Mouse (Mus musculus) mature B cell (primary cell): Measurements from ENCODE around the gene Ptges3.
"Not testable (repeated sequence)": the region's sequence is repeated elsewhere in the genome, so short reads cannot be mapped to it uniquely, and the experiment has no call there.

Experiments used
- in situ Hi-C: fragments of 300-500 bp; cut with MboI; formaldehyde crosslinking; loops from 2 replicates; pipeline ENCODE4 v1.14.3; 2019

Gene Ptges3

DNA sequence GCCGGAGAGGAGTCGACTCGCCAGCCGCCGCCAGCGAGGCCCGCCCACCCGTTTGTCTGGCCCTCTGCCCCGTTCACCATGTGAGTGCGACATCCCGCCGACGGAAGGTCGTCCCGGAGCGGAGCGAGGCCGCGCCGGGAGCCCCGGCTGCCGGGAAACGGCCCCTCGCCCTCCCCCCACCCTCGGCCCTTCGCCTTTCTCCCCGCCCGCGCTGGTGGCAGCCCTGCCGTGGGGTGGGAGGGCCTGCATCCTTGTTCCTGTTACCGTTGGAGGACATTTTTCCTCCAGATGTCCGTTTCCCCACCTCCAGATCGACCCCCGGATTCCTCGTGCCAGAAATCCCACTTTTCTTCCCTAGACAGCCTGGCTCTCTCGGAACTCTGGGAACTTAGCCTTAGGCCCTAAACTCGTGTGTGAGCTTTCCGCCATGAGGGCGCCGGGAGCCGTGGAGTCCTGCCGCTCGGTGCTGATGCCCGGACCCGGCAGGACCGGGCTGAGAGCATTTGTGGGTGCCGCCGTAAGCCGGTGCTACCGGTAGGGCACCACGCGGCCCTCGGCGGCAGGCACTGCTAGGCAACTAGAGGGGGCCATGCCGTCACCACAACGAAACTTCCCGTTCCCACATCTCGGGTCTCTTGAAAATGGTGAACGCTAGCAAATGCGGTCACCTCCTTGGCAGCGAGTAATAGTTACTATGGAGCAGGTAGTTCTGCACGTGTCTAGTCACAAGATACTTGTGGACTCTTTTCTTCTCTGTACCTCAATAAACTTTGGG lies 640 bp downstream of the Ptges3 start:
- in situ Hi-C loops = no loop called here

DNA sequence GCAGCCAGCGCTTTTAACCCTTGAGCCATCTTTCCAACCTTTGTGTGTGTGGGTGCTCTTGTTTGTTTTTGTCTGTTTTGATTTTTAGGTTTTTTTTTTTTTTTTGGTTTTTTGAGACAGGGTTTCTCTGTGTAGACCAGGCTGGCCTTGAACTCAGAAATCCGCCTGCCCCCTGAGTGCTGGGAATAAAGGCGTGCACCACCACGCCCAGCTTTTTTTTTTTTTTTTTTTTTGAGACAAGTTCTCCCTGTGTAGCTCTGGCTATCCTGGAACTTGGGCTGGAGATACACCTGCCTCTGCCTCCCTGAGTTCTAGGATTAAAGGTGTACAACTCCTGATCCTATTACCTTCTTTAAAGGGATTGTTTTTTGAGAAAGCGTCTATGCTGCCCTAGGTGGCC lies 2.4 kb downstream of the Ptges3 start:
- in situ Hi-C loops = no loop called here

DNA sequence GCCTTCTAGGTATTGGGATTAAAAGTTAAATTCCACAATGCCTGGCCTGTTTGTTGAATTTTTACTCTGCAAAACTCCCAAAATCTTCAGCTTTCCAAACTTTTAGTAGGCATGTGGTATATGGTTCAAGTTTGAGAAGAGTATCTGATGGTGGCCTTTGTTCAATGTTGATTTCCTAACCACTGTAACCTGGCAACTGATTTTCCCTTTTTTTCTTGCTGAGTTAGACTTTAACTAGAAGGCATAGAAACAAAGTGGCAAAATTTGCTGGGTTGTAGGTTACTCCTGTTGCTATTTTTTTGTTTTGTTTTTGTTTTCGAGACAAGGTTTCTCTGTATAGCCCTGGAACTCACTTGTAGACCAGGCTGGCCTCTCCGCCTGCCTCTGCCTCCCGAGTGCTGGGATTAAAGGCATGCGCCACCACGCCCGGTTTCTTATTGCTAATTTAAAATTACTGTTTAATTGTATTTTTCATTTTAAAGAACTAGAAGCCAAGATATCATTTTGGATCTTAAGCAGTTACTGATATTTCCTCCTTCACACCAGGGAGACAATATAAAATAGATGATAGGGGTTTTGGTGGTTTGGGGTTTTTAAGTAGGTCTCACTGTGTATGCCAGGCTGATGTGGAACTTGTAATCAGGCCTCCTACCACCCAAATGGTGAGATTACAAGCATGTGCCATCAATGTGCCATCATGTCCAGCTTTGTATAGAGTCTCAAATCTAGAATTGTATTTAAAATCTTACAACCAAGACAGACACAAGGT lies 3.7 kb downstream of the Ptges3 start:
- in situ Hi-C loops = no loop called here

DNA sequence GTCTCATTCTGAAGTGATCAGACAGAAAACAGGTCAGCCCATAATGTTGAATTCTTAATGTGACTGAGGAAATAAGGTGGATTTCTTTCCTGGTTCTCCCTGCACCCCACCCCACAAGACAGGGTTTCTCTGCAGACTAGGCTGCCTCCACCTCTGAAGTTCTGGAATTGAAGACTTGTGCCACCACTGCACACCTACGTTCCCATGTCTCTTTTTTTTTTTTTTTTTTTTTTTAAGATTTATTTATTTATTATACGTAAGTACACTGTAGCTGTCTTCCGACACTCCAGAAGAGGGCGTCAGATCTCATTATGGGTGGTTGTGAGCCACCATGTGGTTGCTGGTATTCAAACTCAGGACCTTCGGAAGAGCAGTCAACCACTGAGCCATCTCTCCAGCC lies 7.3 kb downstream of the Ptges3 start:
- in situ Hi-C loops = no loop called here

DNA sequence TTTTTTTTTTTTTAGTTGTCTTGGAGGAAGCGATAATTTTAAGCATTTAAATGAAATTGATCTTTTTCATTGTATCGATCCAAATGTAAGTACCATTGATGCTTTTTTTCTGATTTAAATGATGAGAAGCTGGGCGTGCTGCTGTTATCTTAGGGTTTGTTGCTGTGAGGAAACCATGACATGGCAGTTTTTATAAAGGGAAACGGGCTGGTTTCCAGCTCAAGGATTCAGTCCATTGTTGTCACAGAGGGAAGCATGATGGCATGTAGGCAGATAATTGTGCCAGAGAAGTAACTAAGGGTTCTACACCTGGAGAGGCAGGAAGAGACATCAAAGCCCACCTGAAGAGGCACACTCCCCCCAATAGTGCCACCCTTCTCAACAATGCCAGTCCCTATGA lies 10.4 kb downstream of the Ptges3 start:
- in situ Hi-C loops = no loop called here

DNA sequence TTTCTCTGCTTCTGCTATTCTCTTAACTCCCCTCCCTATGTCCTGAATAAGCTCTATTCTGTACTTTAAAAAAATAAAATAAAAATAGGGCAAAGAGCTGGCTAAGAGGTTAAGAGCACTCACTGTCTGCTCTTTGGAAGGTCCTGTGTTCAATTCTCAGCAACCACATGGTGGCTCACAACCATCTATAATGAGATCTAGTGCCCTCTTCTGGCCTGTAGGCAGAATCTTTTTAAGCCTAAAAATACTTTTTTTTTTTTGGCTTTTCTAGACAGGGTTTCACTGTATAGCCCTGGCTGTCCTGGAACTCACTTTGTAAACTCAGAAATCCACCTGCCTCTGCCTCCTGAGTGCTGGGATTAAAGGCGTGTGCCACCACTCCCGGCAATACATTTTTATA lies 11.7 kb downstream of the Ptges3 start:
- in situ Hi-C loops = not testable (repeated sequence)

DNA sequence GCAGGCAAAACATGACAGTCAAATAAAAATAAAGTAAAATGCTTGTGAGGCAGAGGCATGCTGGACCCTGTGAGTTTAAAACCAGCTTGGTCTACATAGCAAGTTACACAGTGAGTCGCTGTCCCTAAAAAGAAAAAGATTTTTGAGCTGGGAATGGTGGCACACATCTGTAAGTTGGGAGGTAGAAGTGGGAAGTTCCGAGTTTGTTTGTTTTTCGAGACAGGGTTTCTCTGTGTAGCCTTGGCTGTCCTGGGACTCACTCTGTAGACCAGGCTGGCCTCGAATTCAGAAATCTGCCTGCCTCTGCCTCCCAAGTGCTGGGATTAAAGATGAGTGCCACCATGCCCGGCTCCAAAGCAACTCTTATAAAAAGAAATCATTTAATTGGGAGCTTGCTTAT lies 19.5 kb downstream of the Ptges3 start:
- in situ Hi-C loops = not testable (repeated sequence)

DNA sequence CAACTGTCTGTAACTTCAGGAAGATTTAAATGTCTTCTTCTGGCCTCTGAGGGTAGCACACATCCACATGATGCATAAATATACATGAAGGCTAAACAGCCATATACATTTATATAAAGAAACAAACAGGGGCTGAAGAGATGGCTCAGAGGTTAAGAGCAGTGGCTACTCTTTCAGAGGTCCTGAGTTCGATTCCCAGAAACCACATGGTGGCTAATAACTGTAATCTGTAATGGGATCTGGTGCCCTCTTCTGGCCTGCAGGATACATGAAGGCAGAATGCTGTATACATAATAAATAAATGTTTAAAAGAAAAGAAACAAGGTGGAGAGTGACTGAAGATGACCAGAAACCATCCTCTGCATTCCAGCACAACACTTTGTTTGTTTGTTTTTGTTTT lies 21.7 kb downstream of the Ptges3 start:
- in situ Hi-C loops = no loop called here

DNA sequence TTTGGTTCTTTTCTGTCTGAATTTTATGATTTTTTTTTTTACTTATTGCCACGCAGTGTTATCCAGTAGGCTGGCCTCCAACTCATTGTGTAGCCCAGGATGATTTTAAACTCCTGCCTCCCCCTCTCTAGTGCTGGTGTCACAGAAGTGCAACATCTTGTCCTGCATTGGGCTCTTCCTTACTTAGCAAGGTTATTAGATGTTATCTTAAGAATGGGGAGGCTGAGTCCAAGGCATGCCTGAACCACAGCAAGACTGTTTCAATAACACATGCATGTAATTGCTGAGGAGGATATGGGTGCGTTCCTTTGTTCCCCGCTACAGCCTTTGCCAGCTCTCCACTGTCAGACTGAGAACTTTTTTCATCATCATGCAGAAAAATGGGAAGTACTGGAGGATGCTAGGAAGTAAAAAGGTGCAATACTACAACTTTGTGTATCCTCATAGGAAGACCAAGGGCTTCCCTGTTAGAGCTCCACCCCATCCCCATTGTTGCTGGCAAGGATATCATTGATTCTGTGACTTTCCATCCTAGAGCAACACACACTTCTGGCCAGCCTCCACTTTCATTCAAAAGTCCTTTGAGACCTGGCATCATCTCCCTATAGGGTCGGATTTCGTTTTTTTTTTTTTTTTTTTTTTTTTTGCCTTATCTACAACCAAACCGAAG lies 23.2 kb downstream of the Ptges3 start:
- in situ Hi-C loops = no loop called here

DNA sequence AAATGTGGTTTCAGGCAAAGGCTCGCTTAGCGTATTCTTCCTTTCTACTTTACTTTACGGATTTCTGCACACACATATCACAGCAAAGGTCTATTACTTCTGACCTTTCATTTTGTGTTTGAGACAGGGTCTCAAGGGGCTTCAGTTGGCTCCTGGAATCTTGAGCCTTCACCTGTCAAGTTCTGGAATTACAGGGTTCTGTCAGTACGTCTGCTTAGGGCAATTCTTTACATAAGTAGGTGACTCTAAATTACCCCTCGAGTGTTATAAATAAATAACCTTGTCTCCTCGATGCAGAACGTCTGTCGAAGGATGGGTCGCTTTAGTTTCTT lies 23.7 kb downstream of the Ptges3 start:
- in situ Hi-C loops = no loop called here

DNA sequence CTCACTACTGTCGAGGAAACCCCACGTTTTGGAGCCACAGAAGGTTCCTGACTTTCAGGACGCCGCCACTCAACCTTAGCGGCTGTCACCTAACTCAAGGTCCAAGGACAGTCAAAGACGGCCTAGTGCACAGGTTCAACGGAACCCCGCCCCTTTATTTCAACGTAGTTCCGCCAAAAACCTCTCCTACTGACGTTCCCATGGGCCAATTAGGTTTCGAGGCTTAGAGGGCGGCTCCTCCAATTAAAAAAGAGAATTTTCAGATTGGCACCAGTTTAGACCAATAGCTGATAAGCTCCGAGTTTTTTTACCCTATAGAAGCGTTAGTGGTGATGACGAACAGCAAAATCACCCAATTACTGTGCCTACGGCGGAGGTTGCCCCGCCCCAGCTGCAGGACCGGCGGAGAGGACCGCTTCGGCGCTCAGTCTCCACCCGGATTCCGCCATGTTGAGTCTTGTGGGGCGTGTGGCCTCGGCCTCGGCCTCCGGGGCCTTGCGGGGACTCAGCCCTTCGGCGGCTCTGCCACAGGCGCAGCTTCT lies 24.2 kb downstream of the Ptges3 start, which contains the start of gene Atp5b:
Atp5b (plus strand) TSS at position 394 of the 542 bp plus-strand sequence.
- in situ Hi-C loops = no loop called here

DNA sequence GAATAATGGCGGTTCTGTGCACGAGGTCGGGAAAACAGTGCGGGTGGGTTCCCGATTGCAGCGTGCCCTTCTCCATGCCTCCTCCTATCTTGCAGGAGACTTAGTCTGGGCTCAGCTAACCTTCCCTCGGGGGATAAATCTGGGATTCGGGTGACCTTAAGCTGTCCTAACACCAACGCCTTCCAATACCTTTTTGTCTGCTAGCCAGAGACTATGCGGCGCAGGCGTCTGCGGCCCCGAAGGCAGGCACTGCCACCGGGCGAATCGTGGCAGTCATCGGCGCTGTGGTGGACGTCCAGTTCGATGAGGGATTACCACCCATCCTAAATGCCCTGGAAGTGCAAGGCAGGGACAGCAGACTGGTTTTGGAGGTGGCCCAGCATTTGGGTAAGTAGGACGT lies 24.9 kb downstream of the Ptges3 start:
- in situ Hi-C loops = no loop called here

DNA sequence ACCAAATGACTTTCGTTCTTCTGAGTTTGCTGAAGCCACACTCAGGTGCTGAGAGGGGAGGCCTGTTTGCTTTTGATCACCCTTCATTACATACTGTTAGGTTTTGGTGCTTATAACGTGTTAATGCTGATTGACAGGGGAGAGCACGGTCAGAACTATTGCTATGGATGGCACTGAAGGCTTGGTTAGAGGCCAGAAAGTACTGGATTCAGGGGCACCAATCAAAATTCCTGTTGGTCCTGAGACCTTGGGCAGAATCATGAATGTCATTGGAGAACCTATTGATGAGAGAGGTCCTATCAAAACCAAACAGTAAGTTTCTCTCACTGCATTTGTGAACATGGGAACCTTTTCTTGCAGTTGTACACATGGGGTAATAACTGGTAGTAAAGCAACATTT lies 25.4 kb downstream of the Ptges3 start:
- in situ Hi-C loops = no loop called here

DNA sequence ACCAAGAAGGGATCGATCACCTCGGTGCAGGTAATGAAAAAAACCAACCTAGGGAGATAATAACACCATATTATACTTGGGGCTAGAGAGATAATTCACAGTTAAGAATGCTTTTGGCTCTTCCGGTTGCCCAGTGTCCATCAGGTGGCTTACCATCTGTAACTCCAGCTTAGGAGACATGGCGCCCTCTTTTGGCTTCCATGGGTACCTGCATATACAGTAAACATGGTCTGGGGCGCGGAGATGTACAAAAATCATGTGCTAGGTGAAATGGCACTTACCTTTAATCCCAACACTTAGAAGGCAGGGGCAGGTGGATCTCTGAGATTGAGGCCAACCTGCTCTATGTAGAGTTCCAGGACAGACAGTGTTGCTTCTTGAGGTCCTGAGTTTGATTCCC lies 27.6 kb downstream of the Ptges3 start:
- in situ Hi-C loops = no loop called here

DNA sequence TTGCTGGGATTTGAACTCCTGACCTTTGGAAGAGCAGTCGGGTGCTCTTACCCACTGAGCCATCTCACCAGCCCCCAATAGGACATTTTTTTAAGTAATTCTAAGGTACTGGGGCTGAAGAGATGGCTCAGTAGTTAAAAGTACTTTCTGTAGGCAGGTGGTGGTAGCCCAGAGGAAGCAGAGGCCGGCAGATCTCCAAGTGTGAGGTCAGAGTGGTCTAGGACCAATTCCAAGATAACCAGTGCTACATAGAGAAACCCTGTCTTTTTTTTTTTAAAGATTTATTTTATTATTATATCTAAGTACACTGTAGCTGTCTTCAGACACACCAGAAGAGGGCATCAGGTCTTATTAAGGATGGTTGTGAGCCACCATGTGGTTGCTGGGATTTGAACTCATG lies 28.5 kb downstream of the Ptges3 start:
- in situ Hi-C loops = not testable (repeated sequence)

DNA sequence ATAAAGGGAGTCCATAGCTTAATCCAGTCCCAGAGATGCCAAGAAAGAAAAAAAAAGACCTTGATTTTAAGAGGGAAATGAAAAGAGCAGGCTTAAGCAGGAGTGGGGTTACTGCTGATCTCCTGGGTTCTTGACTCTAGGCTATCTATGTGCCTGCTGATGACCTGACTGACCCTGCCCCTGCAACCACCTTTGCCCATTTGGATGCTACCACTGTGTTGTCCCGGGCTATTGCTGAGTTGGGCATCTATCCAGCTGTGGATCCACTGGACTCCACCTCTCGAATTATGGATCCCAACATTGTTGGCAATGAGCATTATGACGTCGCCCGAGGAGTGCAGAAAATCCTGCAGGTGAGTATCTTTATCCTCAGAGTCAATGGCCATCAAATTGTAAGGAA lies 29.4 kb downstream of the Ptges3 start:
- in situ Hi-C loops = no loop called here

DNA sequence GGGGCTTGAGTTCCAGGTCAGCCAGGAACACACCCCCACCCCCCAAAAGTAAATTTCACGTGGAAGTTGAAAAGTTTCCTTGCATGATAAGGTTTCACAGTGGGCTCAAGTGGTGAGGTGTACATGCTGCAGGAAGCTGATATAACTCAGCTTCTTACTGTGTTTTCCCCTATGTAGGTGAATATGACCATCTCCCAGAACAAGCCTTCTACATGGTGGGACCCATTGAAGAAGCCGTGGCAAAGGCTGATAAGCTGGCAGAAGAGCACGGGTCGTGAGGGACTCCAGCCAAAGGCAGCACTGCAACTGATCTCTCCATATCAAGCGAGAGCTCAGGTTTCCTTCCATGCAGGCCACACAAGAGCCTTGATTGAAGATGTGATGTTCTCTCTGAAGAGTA lies 31.1 kb downstream of the Ptges3 start:
- in situ Hi-C loops = no loop called here

DNA sequence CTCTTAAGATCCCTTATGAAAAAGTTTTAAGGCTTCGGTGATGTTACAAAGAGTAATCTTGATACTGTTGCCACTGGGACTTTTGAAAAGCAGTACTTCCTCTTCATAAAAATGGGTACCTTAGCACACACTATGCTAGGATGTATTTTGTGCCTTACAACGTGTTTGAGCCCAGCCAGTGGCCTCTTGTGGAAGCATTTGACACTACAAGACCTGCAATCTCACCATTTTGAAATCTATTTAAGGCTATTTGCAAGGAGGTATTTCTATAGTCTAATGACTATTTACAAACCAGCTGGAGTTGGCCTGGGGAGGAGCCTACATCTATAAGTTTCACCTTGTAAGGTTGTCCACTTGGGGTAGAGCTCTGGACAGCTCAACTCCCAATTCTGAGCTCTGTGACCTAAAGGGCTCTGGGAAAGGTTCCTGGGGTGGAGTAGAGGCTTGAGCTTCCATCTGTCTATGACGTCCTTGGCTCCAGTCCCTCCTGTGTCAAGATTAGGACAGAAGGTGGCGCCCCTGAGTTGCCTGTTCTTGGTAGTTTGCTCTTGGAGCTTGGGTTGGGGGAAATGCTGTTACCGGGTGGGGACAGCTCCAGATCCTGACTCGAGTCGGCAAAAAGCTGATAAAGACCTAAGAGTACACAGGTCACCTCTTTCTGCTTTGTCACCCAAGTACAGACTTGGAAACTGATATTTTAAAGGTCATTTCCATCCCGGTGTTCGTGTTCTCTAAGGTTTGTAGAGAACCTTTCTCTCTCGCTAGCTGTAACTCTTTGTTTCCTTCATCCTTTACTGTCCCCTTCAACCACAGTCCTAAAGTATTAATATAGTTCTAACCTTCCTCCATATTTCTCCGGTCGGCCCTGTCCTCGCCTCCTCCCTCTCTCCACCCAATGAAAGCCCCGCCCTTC lies 32.2 kb downstream of the Ptges3 start:
- in situ Hi-C loops = no loop called here

DNA sequence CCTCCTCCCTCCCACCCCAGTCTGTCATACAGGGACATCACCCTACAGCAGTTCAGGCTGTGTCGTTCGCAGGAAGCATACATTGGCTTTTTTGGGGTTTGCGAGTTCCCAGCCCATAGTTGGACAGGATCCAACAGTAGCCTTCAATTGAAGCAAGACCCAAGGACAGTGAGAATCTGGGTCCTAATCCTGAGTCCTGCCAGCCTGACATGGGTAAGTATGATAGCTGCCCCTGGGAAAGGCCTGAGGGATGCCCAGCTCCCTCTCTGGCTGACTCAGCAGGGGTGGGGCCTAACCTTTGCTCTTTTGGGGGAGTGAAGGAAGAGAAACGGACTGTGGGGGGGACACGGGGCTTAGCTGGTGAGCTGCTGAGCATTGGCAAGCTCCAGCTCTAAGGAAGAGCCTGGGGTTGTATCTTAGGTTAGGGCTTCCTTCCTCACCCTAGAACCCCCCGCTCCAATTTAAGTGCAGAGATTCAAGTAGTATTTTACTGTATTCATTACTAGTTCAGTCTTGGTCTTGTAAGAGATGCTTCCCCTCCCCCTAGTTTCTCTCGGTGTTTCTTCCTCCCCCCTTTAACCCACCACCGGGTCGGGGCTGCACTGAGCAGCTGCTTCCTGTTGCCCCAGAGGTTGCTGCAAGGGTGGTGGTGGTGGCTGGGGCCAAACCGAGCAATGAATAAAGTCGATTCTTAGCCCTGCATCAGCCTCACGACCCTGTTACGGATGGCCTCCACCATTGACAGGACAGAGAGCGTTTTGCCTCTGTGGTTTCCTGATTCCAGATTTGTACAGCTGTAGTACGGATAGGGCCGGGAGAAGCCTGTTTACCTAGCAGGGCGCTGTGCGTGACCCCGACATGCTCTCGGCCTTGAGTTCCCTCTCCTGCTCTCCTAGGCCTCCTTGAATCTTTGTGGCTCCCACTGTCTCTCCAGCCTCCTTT lies 33.1 kb downstream of the Ptges3 start, which contains the start of gene Baz2a:
Baz2a (plus strand) TSS at position 14 of the 942 bp plus-strand sequence.
- in situ Hi-C loops = no loop called here
